In the genomic region with DNA sequence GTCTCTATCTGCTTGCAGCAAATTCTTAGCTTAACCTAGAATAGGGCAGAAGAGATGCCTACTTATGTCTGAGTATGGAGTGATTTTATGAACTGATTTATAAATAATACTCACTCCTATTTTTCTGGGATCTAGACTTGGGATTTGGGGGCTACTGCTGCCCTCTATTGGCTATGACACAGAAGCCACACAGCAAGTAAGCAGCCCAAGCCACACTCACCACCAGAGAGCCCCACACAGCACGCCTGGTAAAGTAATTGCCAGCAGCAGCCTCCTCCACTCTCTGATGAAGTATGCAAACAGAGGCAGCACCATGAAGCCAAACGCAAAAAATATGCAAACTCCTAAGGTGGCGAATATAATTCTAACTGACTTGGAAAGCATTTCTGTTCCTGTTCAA, we compare ENCODE assay signal across 10 mouse cellular contexts. TPM values are rescaled to one million over a fixed set of nuclear protein-coding genes. Genes with fewer than 3 reads are reported as not detected.
DNase-seq lines count a peak whose midpoint lies in the region; ATAC-seq and TF ChIP-seq lines count a peak whose summit lies in the region.
"Had no signal": no experiment of that assay in that cellular context is flagged by ENCODE, and none has a peak within 500 bp of the region (broad histone marks: within the 10 kb centered on the region; RNA-seq: fewer than 3 reads in every experiment).

No protein-coding gene starts in this region.

- H3K4me2 ChIP-seq in heart, postnatal 0 days (ENCODE audit: low read depth, low read length), result no peak overlapping the region
- no peak overlapping the region for H3K4me2 ChIP-seq in neural tube, embryonic 11.5 days (ENCODE audit: low read depth)
- no peak overlapping the region for H3K4me2 ChIP-seq in neural tube, embryonic 15.5 days
- H3K4me2 ChIP-seq in liver, postnatal 0 days (ENCODE audit: low read depth, low read length), result no peak overlapping the region
- H3K4me2 ChIP-seq: hindbrain, embryonic 15.5 days had no signal

- no peak overlapping the region for H3K27ac ChIP-seq in heart, postnatal 0 days (ENCODE audit: low read depth)
- H3K27ac ChIP-seq in neural tube, embryonic 11.5 days (ENCODE audit: low read depth, low read length), result no peak overlapping the region
- H3K27ac ChIP-seq in neural tube, embryonic 15.5 days (replicated peaks), result no peak overlapping the region
- H3K27ac ChIP-seq in liver, postnatal 0 days (ENCODE audit: low read depth), result no peak overlapping the region
- H3K27ac ChIP-seq: hindbrain, embryonic 15.5 days had no signal

- H3K9me3 ChIP-seq in heart, postnatal 0 days (replicated peaks; ENCODE audit: control insufficient read depth, low read length), result no peaks in the 10 kb centered on the region
- no peaks in the 10 kb centered on the region for H3K9me3 ChIP-seq in neural tube, embryonic 11.5 days (ENCODE audit: control insufficient read depth, low read length)
- no peaks in the 10 kb centered on the region for H3K9me3 ChIP-seq in neural tube, embryonic 15.5 days (replicated peaks)
- no peaks in the 10 kb centered on the region for H3K9me3 ChIP-seq in liver, postnatal 0 days (ENCODE audit: low read length)
- H3K9me3 ChIP-seq: hindbrain, embryonic 15.5 days had no signal

- no peak for DNase-seq in heart, postnatal 0 days (ENCODE audit: low spot score)
- no peak for DNase-seq in heart, postnatal 25 days (ENCODE audit: low spot score)
- peak; percentile 17 for DNase-seq in neural tube, embryonic 11.5 days (ENCODE audit: low spot score)
- DNase-seq in embryo, embryonic 9.5 days (ENCODE audit: extremely low spot score), result peak; percentile 14
- DNase-seq in liver, postnatal 0 days, result no peak
- DNase-seq in spleen, postnatal 36 days (ENCODE audit: low spot score in 2 of 2), result no peak
- no peak for DNase-seq in heart, adult 9 months (ENCODE audit: low spot score in 2 of 2)

- TF ChIP-seq CTCF in heart, postnatal 0 days (IDR thresholded peaks at IDR 0.05; ENCODE audit: low read depth), result peak; percentile 29
- TF ChIP-seq CTCF in liver, postnatal 0 days (IDR thresholded peaks at IDR 0.05; ENCODE audit: low read depth), result peak; percentile 38

- H3K9ac ChIP-seq in heart, postnatal 0 days (replicated peaks; ENCODE audit: low read depth, low read length), result no peak overlapping the region
- no peak overlapping the region for H3K9ac ChIP-seq in neural tube, embryonic 11.5 days (ENCODE audit: low read length)
- no peak overlapping the region for H3K9ac ChIP-seq in neural tube, embryonic 15.5 days (replicated peaks)
- H3K9ac ChIP-seq in liver, postnatal 0 days (replicated peaks), result no peak overlapping the region
- H3K9ac ChIP-seq: hindbrain, embryonic 15.5 days had no signal

- H3K4me1 ChIP-seq in heart, postnatal 0 days (ENCODE audit: control insufficient read depth, insufficient read depth), result no peaks in the 10 kb centered on the region
- H3K4me1 ChIP-seq in neural tube, embryonic 11.5 days (ENCODE audit: control insufficient read depth, insufficient read depth, low read length), result no peaks in the 10 kb centered on the region
- H3K4me1 ChIP-seq in neural tube, embryonic 15.5 days, result no peaks in the 10 kb centered on the region
- H3K4me1 ChIP-seq in liver, postnatal 0 days (ENCODE audit: insufficient read depth), result no peaks in the 10 kb centered on the region
- H3K4me1 ChIP-seq: hindbrain, embryonic 15.5 days had no signal

- TF ChIP-seq EP300 in heart, postnatal 0 days (IDR thresholded peaks at IDR 0.05; ENCODE audit: low read depth), result no peak
- no peak for TF ChIP-seq EP300 in liver, postnatal 0 days (IDR thresholded peaks at IDR 0.05; ENCODE audit: low read depth)

- no peaks in the 10 kb centered on the region for H3K27me3 ChIP-seq in heart, postnatal 0 days (ENCODE audit: control insufficient read depth, insufficient read depth, low read length)
- no peaks in the 10 kb centered on the region for H3K27me3 ChIP-seq in neural tube, embryonic 11.5 days (ENCODE audit: control insufficient read depth, insufficient read depth, low read length)
- H3K27me3 ChIP-seq in neural tube, embryonic 15.5 days (replicated peaks), result no peaks in the 10 kb centered on the region
- no peaks in the 10 kb centered on the region for H3K27me3 ChIP-seq in liver, postnatal 0 days (ENCODE audit: insufficient read depth, low read length)
- H3K27me3 ChIP-seq: hindbrain, embryonic 15.5 days had no signal

- H3K4me3 ChIP-seq in heart, postnatal 0 days (ENCODE audit: low read depth, low read length), result no peak overlapping the region
- H3K4me3 ChIP-seq in neural tube, embryonic 11.5 days (ENCODE audit: low read depth, low read length), result no peak overlapping the region
- no peak overlapping the region for H3K4me3 ChIP-seq in neural tube, embryonic 15.5 days (replicated peaks)
- no peak overlapping the region for H3K4me3 ChIP-seq in liver, postnatal 0 days (ENCODE audit: low read depth, low read length)
- H3K4me3 ChIP-seq: hindbrain, embryonic 15.5 days had no signal

- no peak for ATAC-seq in heart, postnatal 0 days (ENCODE audit: insufficient read depth, low read depth)
- no peak for ATAC-seq in neural tube, embryonic 11.5 days (ENCODE audit: insufficient read depth, low FRiP score, low TSS enrichment)
- no peak for ATAC-seq in neural tube, embryonic 15.5 days (ENCODE audit: low FRiP score)
- ATAC-seq in liver, postnatal 0 days, result no peak

- WGBS in heart, postnatal 0 days, result 46% methylated on average over 3 of the region's 3 CpGs
- 46% methylated on average over 3 of the region's 3 CpGs for WGBS in neural tube, embryonic 11.5 days
- 49% methylated on average over 3 of the region's 3 CpGs for whole genome bisulfite sequencing in neural tube, embryonic 15.5 days
- 54% methylated on average over 3 of the region's 3 CpGs for WGBS in liver, postnatal 0 days (ENCODE audit: insufficient replicate concordance)

- intact Hi-C loops in heart, postnatal 25 days (cut with DNase I), result no loop called here

- H3K36me3 ChIP-seq in heart, postnatal 0 days (replicated peaks; ENCODE audit: control insufficient read depth, insufficient read depth, low read length), result no peaks in the 10 kb centered on the region
- H3K36me3 ChIP-seq in neural tube, embryonic 11.5 days (ENCODE audit: control insufficient read depth, insufficient read depth, low read length), result no peaks in the 10 kb centered on the region
- no peaks in the 10 kb centered on the region for H3K36me3 ChIP-seq in neural tube, embryonic 15.5 days
- H3K36me3 ChIP-seq in liver, postnatal 0 days (replicated peaks; ENCODE audit: insufficient read depth, low read length), result no peaks in the 10 kb centered on the region
- H3K36me3 ChIP-seq: hindbrain, embryonic 15.5 days had no signal

RNA-seq across cellular contexts. Expression of a gene that starts 21.1 kb away (rescaled TPM):
- total RNA-seq in heart, postnatal 0 days (2014; rRNA removed; ENCODE audit: low replicate concordance), result 1.9 and 3.2 TPM in 2 replicates
- 0.89 and 1.5 TPM in 2 replicates for polyA plus RNA-seq in heart, postnatal 0 days (2015; fragmentation: Nextera tagmentation; extraction: Ambion mirVana)
- total RNA-seq in heart, postnatal 25 days (2021), result 1 to 10 TPM; 1.5 to 1.9 TPM
- polyA plus RNA-seq in neural tube, embryonic 11.5 days (2014; fragmentation: Nextera tagmentation; extraction: Ambion mirVana), result 1.6 and 2.9 TPM in 2 replicates
- 4.5 and 4.7 TPM in 2 replicates for polyA plus RNA-seq in neural tube, embryonic 15.5 days (2015; fragmentation: Nextera tagmentation; extraction: Ambion mirVana)
- 0.90 and 1.3 TPM in 2 replicates for polyA plus RNA-seq in liver, postnatal 0 days (2015; fragmentation: Nextera tagmentation; extraction: Ambion mirVana)
- total RNA-seq: neutrophil, adult 5-6 weeks had no signal

Comparison
In these comparisons a context has a peak if more than half of its experiments do, and no peak if none do; other contexts are left out.
1. DNase-seq: peak in neural tube, embryonic 11.5 days (single experiment) and embryo, embryonic 9.5 days (single experiment); none in heart, postnatal 0 days (single experiment), heart, postnatal 25 days (single experiment), liver, postnatal 0 days (single experiment), spleen, postnatal 36 days (0 of 2) and heart, adult 9 months (0 of 2).